ENCODE assay signal across 8 mouse cellular contexts in genomic region chr4:116371676-116372075, GRCm38 (mm10).
DNase-seq lines count a peak whose midpoint lies in the region.

No protein-coding gene starts in this region.

- peak; percentile 7 to 11 for DNase-seq in cerebellum, adult 18-20 months
- no peak for DNase-seq in cerebellum, adult 8-10 months
- peak; percentile 8 for DNase-seq in urinary bladder, postnatal 25 days (ENCODE audit: low spot score)
- no peak for DNase-seq in urinary bladder, postnatal 10 days (ENCODE audit: low spot score)
- DNase-seq in heart, postnatal 10 days, result peak; percentile 86 to 89
- DNase-seq in left cerebral cortex, postnatal 25 days (ENCODE audit: low spot score in 2 of 2), result peak; percentile 40 to 66
- DNase-seq in B cell, adult 2 months, result no peak
- DNase-seq in thymus, postnatal 14 days, result no peak

- intact Hi-C loops in heart, postnatal 10 days (cut with DNase I), result no loop called here
- intact Hi-C loops in left cerebral cortex, postnatal 25 days (cut with DNase I), result no loop called here

Comparison
In these comparisons a context has a peak if more than half of its experiments do, and no peak if none do; other contexts are left out.
1. DNase-seq: peak in cerebellum, adult 18-20 months (2 of 2), urinary bladder, postnatal 25 days (single experiment), heart, postnatal 10 days (2 of 2) and left cerebral cortex, postnatal 25 days (2 of 2); none in cerebellum, adult 8-10 months (single experiment), urinary bladder, postnatal 10 days (single experiment), B cell, adult 2 months (0 of 2) and thymus, postnatal 14 days (single experiment).